ENCODE assay signal across 13 mouse cellular contexts in the genomic region with DNA sequence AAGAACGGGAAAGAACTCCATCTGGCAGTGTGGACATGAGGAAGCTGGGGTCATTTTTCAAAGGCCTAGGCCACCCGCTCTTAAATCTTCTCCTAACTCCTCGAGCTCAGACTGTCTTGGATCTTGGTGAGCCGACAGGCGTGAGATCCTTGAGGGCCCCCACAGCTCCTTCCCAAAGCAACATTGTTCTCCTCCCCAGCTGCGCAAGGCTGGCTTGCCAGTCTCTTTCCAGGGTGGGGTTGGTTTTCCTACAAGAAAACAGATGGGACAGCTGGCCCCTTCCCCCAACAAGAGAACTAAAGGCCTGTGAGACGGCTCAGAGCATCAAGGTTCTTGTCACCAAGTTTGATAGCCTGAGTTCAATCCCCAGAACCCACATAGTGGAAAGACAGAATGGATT.
DNase-seq lines count a peak whose midpoint lies in the region; ATAC-seq and TF ChIP-seq lines count a peak whose summit lies in the region.
"Had no signal": no experiment of that assay in that cellular context is flagged by ENCODE, and none has a peak within 500 bp of the region (broad histone marks: within the 10 kb centered on the region; RNA-seq: fewer than 3 reads in every experiment).

No protein-coding gene starts in this region.

- WGBS in heart, adult 2 months: 70% methylated on average over 7 of the region's 7 CpGs

- peaks cover 24% of the 10 kb centered on the region for H3K4me1 ChIP-seq in heart, adult 2 months (ENCODE audit: control insufficient read depth, insufficient read depth, low read length)

- TF ChIP-seq CTCF in heart, adult 2 months (IDR thresholded peaks at IDR 0.05): no peak

- no peak for TF ChIP-seq EP300 in heart, adult 2 months (IDR thresholded peaks at IDR 0.05; ENCODE audit: insufficient read depth, low read depth, low read length)

- H3K27me3 ChIP-seq in heart, adult 2 months (ENCODE audit: control insufficient read depth, insufficient read depth, low read length): no peaks in the 10 kb centered on the region
- H3K27me3 ChIP-seq: lung, embryonic 15.5 days; neural tube, embryonic 12.5 days had no signal

- H3K79me2 ChIP-seq in heart, adult 2 months (replicated peaks; ENCODE audit: control insufficient read depth, insufficient read depth, low read length): no peaks in the 10 kb centered on the region

- ATAC-seq in monocyte, adult 5-6 weeks (replicated peaks; ENCODE audit: insufficient number of reproducible peaks, low FRiP score, low TSS enrichment, poor library complexity, severe bottlenecking): no peak

- H3K4me3 ChIP-seq in heart, adult 2 months: no peak overlapping the region
- H3K4me3 ChIP-seq: lung, embryonic 15.5 days; neural tube, embryonic 12.5 days had no signal

- peak; percentile 36 to 42 for DNase-seq in heart, adult 2 months
- DNase-seq in heart, adult 8-10 months (ENCODE audit: low spot score): no peak
- DNase-seq in urinary bladder, postnatal 4 days (ENCODE audit: low spot score in 2 of 2): peak; percentile 18 to 58
- DNase-seq in urinary bladder, postnatal 14 days (ENCODE audit: low spot score): no peak
- DNase-seq in kidney, postnatal 10 days: peak; percentile 70
- no peak for DNase-seq in adrenal gland, postnatal 4 days (ENCODE audit: low spot score in 2 of 2)
- DNase-seq in lung, adult 18-20 months: no peak
- DNase-seq: cerebellum, postnatal 25 days; right cerebral cortex, adult 18-20 months; thymus, postnatal 4 days had no signal

- TF ChIP-seq POLR2A in heart, adult 2 months (IDR thresholded peaks at IDR 0.05; ENCODE audit: insufficient read depth, low read depth, low read length): no peak

- intact Hi-C loops in heart, adult 2 months (cut with DNase I): loop anchor here (2.0 kb wide), 1 partner anchor 33 kb away; no protein-coding TSS in a partner anchor

- H3K9ac ChIP-seq in heart, adult 2 months (ENCODE audit: low read depth, low read length): no peak overlapping the region
- H3K9ac ChIP-seq: lung, embryonic 15.5 days; neural tube, embryonic 12.5 days had no signal

- no peaks in the 10 kb centered on the region for H3K36me3 ChIP-seq in heart, adult 2 months (ENCODE audit: control insufficient read depth, insufficient read depth, low read length)
- H3K36me3 ChIP-seq: lung, embryonic 15.5 days; neural tube, embryonic 12.5 days had no signal

- H3K27ac ChIP-seq in heart, adult 2 months: no peak overlapping the region
- H3K27ac ChIP-seq: neural tube, embryonic 12.5 days had no signal

Comparison
In these comparisons a context has a peak if more than half of its experiments do, and no peak if none do; other contexts are left out.
1. DNase-seq: peak in heart, adult 2 months (2 of 2), urinary bladder, postnatal 4 days (2 of 2) and kidney, postnatal 10 days (single experiment); none in heart, adult 8-10 months (single experiment), urinary bladder, postnatal 14 days (single experiment), adrenal gland, postnatal 4 days (0 of 2) and lung, adult 18-20 months (0 of 2).